Mouse (Mus musculus): ENCODE results near the gene Slc35f3.

The Slc35f3 gene

GRCm38 (mm10) chr8:126405030-126405429 is 106.7 kb downstream of the Slc35f3 start:
- DNase-seq (ENCODE audit: low spot score in 2 of 2): no peak

- DNase-seq (ENCODE audit: low spot score in 2 of 2): peak in 1 of 2 experiments; percentile 7
Observed at GRCm38 (mm10) chr8:126420834-126421233, 122.5 kb downstream of the Slc35f3 start.

GRCm38 (mm10) chr8:126422174-126422919 is 124.0 kb downstream of the Slc35f3 start, which contains the start of gene Coa6:
Gene Coa6 (plus strand): TSS chr8:126422515.
- DNase-seq (ENCODE audit: low spot score in 2 of 2): peak; percentile 97 to 99

- DNase-seq (ENCODE audit: low spot score in 2 of 2): no peak
Observed at GRCm38 (mm10) chr8:126422920-126423300, 124.6 kb downstream of the Slc35f3 start.

GRCm38 (mm10) chr8:126424163-126424562 is 125.8 kb downstream of the Slc35f3 start:
- DNase-seq (ENCODE audit: low spot score in 2 of 2): no peak

GRCm38 (mm10) chr8:126424946-126425345 is 126.6 kb downstream of the Slc35f3 start:
- no peak for DNase-seq (ENCODE audit: low spot score in 2 of 2)

GRCm38 (mm10) chr8:126429635-126430034 is 131.3 kb downstream of the Slc35f3 start:
- DNase-seq (ENCODE audit: low spot score in 2 of 2): no peak

GRCm38 (mm10) chr8:126433827-126434226 is 135.5 kb downstream of the Slc35f3 start:
- no peak for DNase-seq (ENCODE audit: low spot score in 2 of 2)

- DNase-seq (ENCODE audit: low spot score in 2 of 2): no peak
Observed at GRCm38 (mm10) chr8:126438937-126439336, 140.6 kb downstream of the Slc35f3 start.
